Mouse (Mus musculus): ENCODE measurements at regions not wholly inside any gene's neighbourhood (a gene's known extent, or its start where the extent isn't known, plus 50 kb on each side); places are given as distances from the start of the nearest gene placed in this dataset.

DNA sequence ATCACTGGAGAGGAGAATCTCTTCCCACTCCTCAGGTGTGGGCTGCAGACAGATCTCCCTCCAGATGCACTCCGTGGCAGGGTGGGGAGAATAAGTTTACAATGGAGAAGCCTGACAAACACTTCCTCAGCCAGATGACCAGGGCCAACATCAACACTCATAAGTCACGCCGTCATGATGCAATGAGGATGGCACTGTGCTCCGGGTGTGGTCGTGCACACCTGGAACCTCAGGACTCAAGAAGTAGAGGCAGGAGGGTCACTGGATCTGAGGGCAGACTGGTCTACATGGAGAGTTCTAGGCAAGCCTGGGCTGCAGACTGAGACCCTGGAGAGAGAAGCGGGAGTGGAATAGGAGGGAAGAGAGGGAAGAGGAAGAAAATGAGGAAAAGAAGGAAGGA is 194.3 kb downstream of the 3100002H09Rik start:
- TF ChIP-seq MAZ (IDR thresholded peaks at IDR 0.05; ENCODE audit: low read depth, low read length): no peak
- no peak for TF ChIP-seq HCFC1 (IDR thresholded peaks at IDR 0.05; ENCODE audit: low read depth, low read length)
- TF ChIP-seq ETS1 (conservative IDR thresholded peaks at IDR 0.05; ENCODE audit: low read depth, low read length): no peak
- TF ChIP-seq POLR2AphosphoS2 (IDR thresholded peaks at IDR 0.05; ENCODE audit: low read depth, low read length): no peak
- TF ChIP-seq TCF12 (IDR thresholded peaks at IDR 0.05; ENCODE audit: low read depth, low read length): no peak
- no peak for TF ChIP-seq CTCF (conservative IDR thresholded peaks at IDR 0.05 in 1 of 2, IDR thresholded peaks at IDR 0.05 in 1 of 2; ENCODE audit: low read depth in 2 of 2, low read length in 2 of 2)
- no peak for TF ChIP-seq RAD21 (IDR thresholded peaks at IDR 0.05; ENCODE audit: low read depth, low read length)
- no peak for TF ChIP-seq E2F4 (IDR thresholded peaks at IDR 0.05; ENCODE audit: insufficient replicate concordance, low read depth, low read length)
- TF ChIP-seq POLR2A (IDR thresholded peaks at IDR 0.05; ENCODE audit: low read depth, low read length): no peak
- no peak for TF ChIP-seq ZMIZ1 (IDR thresholded peaks at IDR 0.05; ENCODE audit: low read depth, low read length)
- no peak for TF ChIP-seq KAT2A (IDR thresholded peaks at IDR 0.05; ENCODE audit: insufficient replicate concordance, low read length)
- no peak for TF ChIP-seq NELFE (IDR thresholded peaks at IDR 0.05; ENCODE audit: low read depth, low read length)
- TF ChIP-seq UBTF (IDR thresholded peaks at IDR 0.05; ENCODE audit: low read depth, low read length): no peak

Data from CH12.LX (cell line).